Mouse (Mus musculus) forebrain, embryonic 16.5 days (tissue): ENCODE results near the gene Arl4c. TPM values are rescaled to one million over a fixed set of nuclear protein-coding genes. Genes with fewer than 3 reads are reported as not detected.

Experiments
- ATAC-seq: fragments of 200-750 bp; cut with Nextera tagmentation; 2 replicates; pipeline ENCODE4 v1.8.0; 2017; ENCODE audit warnings: mild to moderate bottlenecking, moderate library complexity
- H3K27ac ChIP-seq: fragments of 300-500 bp; sonication (generic); 2 replicates; pipeline ENCODE4 v1.5.1; 2014; ENCODE audit warnings: low read length, control low read depth
- H3K27me3 ChIP-seq: fragments of 300-500 bp; sonication (generic); replicated peaks from 2 replicates; pipeline ENCODE4 v1.6.1; 2014; ENCODE audit warnings: low read length; ENCODE audit not compliant: control insufficient read depth, insufficient read depth
- H3K36me3 ChIP-seq: fragments of 300-500 bp; sonication (generic); 2 replicates; pipeline ENCODE4 v1.6.1; 2014; ENCODE audit not compliant: control insufficient read depth, insufficient read depth
- H3K4me1 ChIP-seq: fragments of 300-500 bp; sonication (generic); replicated peaks from 2 replicates; pipeline ENCODE4 v1.6.1; 2014; ENCODE audit warnings: low read length; ENCODE audit not compliant: control insufficient read depth, insufficient read depth
- H3K4me2 ChIP-seq: fragments of 300-500 bp; sonication (generic); 2 replicates; pipeline ENCODE4 v1.6.1; 2014; ENCODE audit warnings: mild to moderate bottlenecking, low read length, control low read depth
- H3K4me3 ChIP-seq: fragments of 300-500 bp; sonication (generic); replicated peaks from 2 replicates; pipeline ENCODE4 v1.5.1; 2014; ENCODE audit warnings: mild to moderate bottlenecking, low read length, control low read depth
- H3K9ac ChIP-seq: fragments of 300-500 bp; sonication (generic); replicated peaks from 2 replicates; pipeline ENCODE4 v1.6.1; 2014; ENCODE audit warnings: low read depth, low read length, control low read depth
- H3K9me3 ChIP-seq: fragments of 300-500 bp; sonication (generic); 2 replicates; pipeline ENCODE4 v1.6.1; 2016; ENCODE audit warnings: low read length; ENCODE audit not compliant: control insufficient read depth
- WGBS: fragments of 180-500 bp; shearing (Covaris S2); extraction: QIAGEN DNeasy Blood & Tissue Kit; methylation state at CpG from one replicate; pipeline ENCODE4 v1.1.7; 2014; 5-methylcytosine and 5-hydroxymethylcytosine counted together
- polyA plus RNA-seq: library from polyadenylated mRNA; unstranded; fragments of >200 nt; fragmentation: Nextera tagmentation; extraction: Ambion mirVana; gene quantifications from 2 replicates; pipeline ENCODE4 v1.2.1, GENCODE M21; 2015

The Arl4c gene
- polyA plus RNA-seq, 1 experiment from 2014 or later: 37.1 TPM

GRCm38 (mm10) chr1:88668846-88669810, 32.9 kb downstream of the Arl4c start:
- Histone ChIP-seq H3K9ac (no peak overlapping the region), H3K9me3 (no peaks in the 10 kb centered on the region), H3K4me1 (peaks cover 12% of the 10 kb centered on the region), H3K36me3 (no peaks in the 10 kb centered on the region), H3K4me3 (no peak overlapping the region), H3K27me3 (no peaks in the 10 kb centered on the region), H3K27ac (peak overlapping the region; percentile 70), H3K4me2 (no peak overlapping the region)
- whole genome bisulfite sequencing: 4% methylated on average over 14 of the region's 14 CpGs
- peak; percentile 86 for ATAC-seq

GRCm38 (mm10) chr1:88668353-88668752, 33.7 kb downstream of the Arl4c start:
- peak; percentile 66 for ATAC-seq
- Histone ChIP-seq H3K4me2 (no peak overlapping the region), H3K27me3 (no peaks in the 10 kb centered on the region), H3K4me1 (peaks cover 12% of the 10 kb centered on the region), H3K9ac (no peak overlapping the region), H3K36me3 (no peaks in the 10 kb centered on the region), H3K9me3 (no peaks in the 10 kb centered on the region), H3K4me3 (no peak overlapping the region), H3K27ac (peak overlapping the region; percentile 3; the same call in 1 of the 2 replicates)
- WGBS: 1% methylated on average over 7 of the region's 7 CpGs

DNA sequence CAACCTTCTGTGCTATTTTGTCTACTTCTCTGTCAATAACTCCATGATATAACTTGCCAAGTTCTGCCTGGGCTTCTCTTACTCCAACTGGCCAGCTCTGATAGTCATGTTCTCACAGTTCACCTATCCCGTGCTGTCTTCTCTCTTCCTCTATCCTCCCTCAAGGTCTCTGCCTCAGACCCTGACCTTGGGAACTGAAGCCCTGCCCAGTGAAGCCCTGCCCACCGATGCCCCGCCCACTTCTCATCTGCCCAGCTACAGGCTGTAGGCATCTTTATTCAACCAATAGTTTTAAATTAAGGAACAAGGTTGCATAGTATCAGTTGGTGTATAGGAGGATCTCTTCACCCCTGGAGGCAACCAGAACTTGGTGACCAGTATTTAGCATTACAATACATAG, 37.4 kb downstream of the Arl4c start:
- WGBS: 82% methylated on average over 3 of the region's 3 CpGs
- H3K27me3 ChIP-seq: no peaks in the 10 kb centered on the region
- no peak overlapping the region for H3K4me3 ChIP-seq
- peaks cover 9% of the 10 kb centered on the region for H3K4me1 ChIP-seq
- no peaks in the 10 kb centered on the region for H3K9me3 ChIP-seq
- H3K36me3 ChIP-seq: no peaks in the 10 kb centered on the region
- H3K4me2 ChIP-seq: no peak overlapping the region
- H3K27ac ChIP-seq: no peak overlapping the region
- ATAC-seq: no peak
- no peak overlapping the region for H3K9ac ChIP-seq

DNA sequence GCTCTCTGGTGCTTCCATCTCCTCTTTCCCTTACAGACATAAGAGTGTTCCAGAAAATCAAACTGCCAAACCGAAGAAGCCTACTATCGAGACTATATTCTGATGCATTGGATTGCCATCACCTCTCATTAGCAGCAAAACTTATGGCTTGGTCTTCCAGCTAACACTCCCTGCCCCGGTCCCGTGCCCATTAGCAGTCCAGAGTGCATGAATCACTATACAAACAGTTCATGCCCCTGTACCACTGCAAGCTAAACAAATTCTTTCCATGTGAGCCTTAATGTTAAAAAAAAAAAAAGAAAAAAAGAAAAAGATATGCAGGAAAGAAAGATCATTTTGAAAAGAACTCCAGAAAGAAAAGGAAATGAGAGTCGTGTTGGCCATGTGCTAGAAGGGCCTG, 39.3 kb downstream of the Arl4c start:
- Histone ChIP-seq H3K36me3 (no peaks in the 10 kb centered on the region), H3K9me3 (no peaks in the 10 kb centered on the region), H3K4me1 (peaks cover 10% of the 10 kb centered on the region), H3K27me3 (no peaks in the 10 kb centered on the region), H3K4me3 (no peak overlapping the region), H3K4me2 (no peak overlapping the region), H3K27ac (no peak overlapping the region), H3K9ac (no peak overlapping the region)
- no peak for ATAC-seq
- WGBS: 89% methylated on average over 5 of the region's 5 CpGs

DNA sequence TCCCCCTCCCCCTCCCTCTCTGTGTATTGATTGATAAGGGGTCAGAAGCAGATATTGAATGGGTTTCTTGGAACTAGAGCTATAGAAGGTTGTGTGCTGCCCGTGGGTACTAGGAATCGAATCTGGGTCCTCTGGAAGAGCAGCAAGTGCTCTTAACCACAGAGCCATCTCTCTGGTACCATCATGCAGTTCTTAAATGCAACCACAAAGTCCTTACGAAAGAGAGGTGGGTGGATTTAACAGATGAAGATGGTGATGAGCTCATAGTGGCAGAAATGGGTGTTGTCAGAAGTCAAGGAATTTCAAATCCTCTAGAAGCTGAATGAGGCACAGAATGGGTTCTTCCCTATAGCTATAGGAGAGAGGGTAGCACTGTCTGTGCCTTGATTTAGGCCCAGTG, 40.8 kb downstream of the Arl4c start:
- Histone ChIP-seq H3K36me3 (no peaks in the 10 kb centered on the region), H3K9me3 (no peaks in the 10 kb centered on the region), H3K4me2 (no peak overlapping the region), H3K27me3 (no peaks in the 10 kb centered on the region), H3K4me3 (no peak overlapping the region), H3K9ac (no peak overlapping the region), H3K27ac (no peak overlapping the region), H3K4me1 (peaks cover 13% of the 10 kb centered on the region)
- WGBS: 90% methylated on average over 3 of the region's 3 CpGs
- ATAC-seq: no peak

DNA sequence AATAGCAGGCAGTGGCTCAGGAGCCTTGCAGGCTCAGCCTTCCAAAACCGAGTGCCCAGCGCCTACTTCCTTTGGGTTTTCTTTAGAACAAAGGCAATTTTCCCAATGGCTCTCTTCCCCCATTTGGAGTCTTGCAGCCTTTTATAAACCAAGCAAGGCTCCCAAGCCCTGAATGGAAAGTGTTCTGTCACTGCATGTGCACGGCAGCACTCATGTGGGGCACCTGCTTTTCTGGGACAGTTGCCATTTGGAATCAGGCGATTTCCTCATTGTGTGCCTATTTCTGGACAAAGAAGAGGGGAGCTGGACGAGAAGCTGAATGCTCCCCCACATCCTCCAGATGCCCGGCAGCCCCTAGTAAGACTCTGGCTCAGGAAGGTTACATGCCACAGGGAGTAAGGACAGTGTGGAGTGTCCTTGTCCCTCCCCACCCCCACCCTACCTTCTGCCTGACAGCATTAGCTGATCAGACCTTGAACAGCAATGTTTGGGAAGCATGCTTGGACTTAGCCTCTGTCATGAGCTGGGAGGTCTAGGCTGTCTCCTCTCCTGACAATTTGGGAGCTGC, 43.6 kb downstream of the Arl4c start:
- no peaks in the 10 kb centered on the region for H3K27me3 ChIP-seq

DNA sequence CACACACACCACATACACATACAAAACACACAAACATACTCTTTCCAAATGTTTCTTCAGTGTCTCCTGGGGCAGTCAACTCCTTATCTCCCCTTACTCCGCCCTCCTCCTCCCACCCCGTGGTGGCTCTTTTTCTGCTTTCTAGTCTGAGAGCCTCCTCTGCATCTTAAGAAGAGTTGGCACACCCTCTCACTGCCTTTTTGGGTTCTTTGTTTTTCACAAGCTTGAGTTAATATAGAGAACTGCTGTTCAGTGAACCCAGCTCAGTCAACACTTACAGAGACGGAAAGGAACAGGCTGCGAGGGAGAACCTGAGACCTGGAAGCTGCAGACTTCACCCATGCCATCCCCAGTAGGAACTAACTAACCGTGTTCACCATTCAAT, 45.9 kb downstream of the Arl4c start:
- Histone ChIP-seq H3K27me3 (no peaks in the 10 kb centered on the region), H3K4me3 (no peak overlapping the region), H3K4me2 (no peak overlapping the region), H3K9me3 (no peaks in the 10 kb centered on the region), H3K36me3 (no peaks in the 10 kb centered on the region), H3K9ac (no peak overlapping the region), H3K4me1 (peaks cover 13% of the 10 kb centered on the region), H3K27ac (no peak overlapping the region)
- no peak for ATAC-seq
- WGBS: 57% methylated on average over 5 of the region's 5 CpGs

More for the DNA sequence above, 43.6 kb downstream of the Arl4c start:
- peak; percentile 91 for ATAC-seq
- no peak overlapping the region for H3K9ac ChIP-seq
- no peak overlapping the region for H3K4me3 ChIP-seq
- H3K9me3 ChIP-seq: no peaks in the 10 kb centered on the region
- H3K36me3 ChIP-seq: no peaks in the 10 kb centered on the region
- 4% methylated on average over 6 of the region's 6 CpGs for WGBS
- H3K27ac ChIP-seq: peak overlapping the region; percentile 73
- no peak overlapping the region for H3K4me2 ChIP-seq
- H3K4me1 ChIP-seq: peaks cover 13% of the 10 kb centered on the region

GRCm38 (mm10) chr1:88655473-88656095, 46.4 kb downstream of the Arl4c start:
- Histone ChIP-seq H3K36me3 (no peaks in the 10 kb centered on the region), H3K4me2 (no peak overlapping the region), H3K4me3 (no peak overlapping the region), H3K27me3 (no peaks in the 10 kb centered on the region), H3K4me1 (peaks cover 13% of the 10 kb centered on the region), H3K27ac (no peak overlapping the region), H3K9ac (no peak overlapping the region), H3K9me3 (no peaks in the 10 kb centered on the region)
- WGBS: 85% methylated on average over 3 of the region's 3 CpGs
- no peak for ATAC-seq
